Mouse (Mus musculus) liver, embryonic 15.5 days (tissue): ENCODE results near the gene Vcan. TPM values are rescaled to one million over a fixed set of nuclear protein-coding genes. Genes with fewer than 3 reads are reported as not detected.

ENCODE experiments used
- polyA plus RNA-seq: library from polyadenylated mRNA; unstranded; fragments of >200 nt; fragmentation: Nextera tagmentation; extraction: Ambion mirVana; gene quantifications from 2 replicates; pipeline ENCODE4 v1.2.1, GENCODE M21; 2015

Gene Vcan
- polyA plus RNA-seq, 1 experiment from 2014 or later, result 1.2 TPM

Other genes with a start within 250 kb of the Vcan start
- 0.52 and 0.94 TPM in 2 replicates for gene Hapln1, start 202.7 kb downstream of the Vcan start, polyA plus RNA-seq